Mouse (Mus musculus) gastrocnemius, postnatal 10 days (tissue): ENCODE data around the gene Esp24. TPM values are rescaled to one million over a fixed set of nuclear protein-coding genes. Genes with fewer than 3 reads are reported as not detected.
"Not testable (repeated sequence)": the region's sequence is repeated elsewhere in the genome, so short reads cannot be mapped to it uniquely, and the experiment has no call there.

Source experiments
- DNase-seq: peaks from one replicate; pipeline ENCODE4 v3.0.0; 2021; ENCODE audit warnings: mixed read lengths
- long read RNA-seq, 2 experiments: library from polyadenylated mRNA; stranded (forward); transcript quantifications; one replicate each; pipeline ENCODE4 v2.0.0; 2021
- total RNA-seq, 2 experiments: library from RNA; stranded (reverse); gene quantifications; 2 replicates each; pipeline ENCODE4 v1.2.3; 2021

The Esp24 gene
- total RNA-seq = not detected
- long read RNA-seq, experiment 1 = 0 reads
- long read RNA-seq, experiment 2 = 0 reads

DNA sequence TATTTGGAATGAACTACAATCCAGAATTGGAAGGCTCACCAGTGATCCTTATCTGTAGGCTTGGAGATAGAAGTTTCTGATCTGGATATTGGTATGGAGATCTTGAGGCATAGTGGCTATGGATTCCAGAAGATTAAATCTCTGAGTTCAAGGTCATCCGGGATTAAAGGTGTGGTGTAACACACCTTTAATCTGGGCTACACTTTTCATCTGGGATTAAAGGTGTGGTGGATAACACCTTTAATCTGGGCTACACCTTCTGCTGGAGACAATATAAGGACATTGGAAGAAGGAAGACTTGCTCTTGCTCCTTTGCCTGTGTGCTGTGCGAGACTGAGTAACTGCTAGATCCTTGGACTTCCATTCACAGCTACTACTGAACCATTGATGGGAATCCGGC lies at the start of gene Esp24:
Gene Esp24 (plus strand): TSS at position 301 of the 400 bp plus-strand sequence.
- not testable (repeated sequence) for DNase-seq

- DNase-seq = no peak
Observed at GRCm38 (mm10) chr17:39009846-39010245, 26.6 kb upstream of the Esp24 start.

- no peak for DNase-seq
Observed at GRCm38 (mm10) chr17:39010675-39011638, 25.5 kb upstream of the Esp24 start.

DNA sequence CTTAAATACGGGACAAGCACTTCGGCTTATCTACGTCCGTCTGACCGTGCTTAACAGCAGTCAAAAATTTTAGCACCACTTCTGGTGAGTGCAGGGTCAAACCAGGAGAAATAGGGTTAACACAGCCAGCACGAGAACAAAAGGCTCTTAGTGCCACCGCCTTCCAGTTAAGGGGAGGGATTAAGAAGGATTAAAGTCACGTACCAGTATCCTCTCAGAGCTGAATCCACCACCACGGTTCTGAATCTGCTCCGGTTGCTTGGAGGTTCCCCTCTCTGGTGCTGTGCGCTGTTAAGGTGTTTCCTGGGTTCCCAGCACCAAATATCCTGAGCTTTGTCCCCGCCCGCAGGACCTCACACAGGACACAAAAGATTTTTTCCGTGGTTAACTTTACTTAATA lies 19.3 kb upstream of the Esp24 start:
- DNase-seq = no peak

DNA sequence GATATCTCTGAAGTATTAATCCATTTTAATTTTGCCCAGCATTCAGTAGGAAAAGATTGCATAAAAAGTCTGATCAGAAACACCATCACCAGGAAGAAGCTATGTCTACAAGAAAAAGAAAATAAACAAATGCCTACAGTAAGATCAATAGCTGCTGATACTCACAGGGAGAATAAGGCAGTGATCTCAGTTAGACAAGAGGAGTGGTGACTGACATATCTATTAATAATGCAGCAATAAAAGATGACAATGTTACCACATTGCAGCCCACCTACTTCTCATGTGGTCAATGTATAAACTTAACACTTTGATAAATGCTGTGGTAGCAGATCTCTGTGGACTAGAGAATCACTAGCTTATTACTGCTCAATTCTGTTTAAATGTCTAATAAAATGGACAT lies 6.7 kb downstream of the Esp24 start, which contains the start of gene Gm21903:
Gene Gm21903 (minus strand): TSS at position 101 of the 400 bp plus-strand sequence.
- DNase-seq = no peak

DNA sequence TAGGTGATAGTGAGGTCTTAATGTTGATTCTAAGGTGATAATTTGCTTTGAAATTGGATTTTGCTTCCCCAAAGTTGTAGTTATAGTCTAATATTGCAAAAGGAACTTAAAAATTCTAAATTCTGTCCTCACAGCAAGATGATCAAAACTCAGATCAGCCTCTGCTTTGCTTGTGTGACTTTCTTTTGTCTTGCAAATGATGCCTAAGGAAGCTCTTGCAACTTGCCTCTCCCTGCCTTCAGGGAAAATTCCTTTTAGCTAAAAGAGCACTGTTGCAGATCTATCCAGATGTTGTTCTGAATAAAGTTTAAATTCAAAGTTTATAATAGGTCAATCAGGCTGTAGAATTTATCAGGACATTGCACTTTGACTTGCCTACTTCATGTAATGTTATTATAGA lies 27.1 kb downstream of the Esp24 start:
- DNase-seq = no peak

DNA sequence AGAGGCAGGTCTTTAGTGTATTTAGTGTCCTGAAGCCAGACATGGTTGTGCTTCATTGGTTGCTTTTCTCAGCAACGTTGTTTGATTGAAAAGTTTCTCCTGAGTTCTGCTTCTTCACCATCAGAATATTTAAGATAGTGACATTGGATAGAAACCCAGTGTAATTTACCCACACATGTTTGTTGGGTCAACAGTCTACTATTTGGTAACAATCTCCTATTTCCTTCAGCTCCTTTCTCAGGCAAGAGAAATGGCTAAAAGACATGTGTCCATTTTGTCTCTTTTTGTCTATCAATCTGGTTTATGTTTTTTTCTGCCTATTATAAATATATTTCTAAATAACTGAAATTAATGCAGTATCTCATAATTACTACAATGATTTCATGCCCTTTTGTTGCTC lies 40.4 kb downstream of the Esp24 start, which contains the start of gene Esp23:
Gene Esp23 (minus strand): TSS at position 101 of the 400 bp plus-strand sequence.
- DNase-seq = no peak

Other genes starting within 250 kb of the Esp24 start
- not detected for gene Gm21903, start 6.6 kb downstream of the Esp24 start, total RNA-seq
- not detected for gene Esp23, start 40.3 kb downstream of the Esp24 start, total RNA-seq
- gene Esp22, start 58.6 kb downstream of the Esp24 start, total RNA-seq = not detected